Comparison of ENCODE assay signal across 23 mouse cellular contexts in the genomic region with DNA sequence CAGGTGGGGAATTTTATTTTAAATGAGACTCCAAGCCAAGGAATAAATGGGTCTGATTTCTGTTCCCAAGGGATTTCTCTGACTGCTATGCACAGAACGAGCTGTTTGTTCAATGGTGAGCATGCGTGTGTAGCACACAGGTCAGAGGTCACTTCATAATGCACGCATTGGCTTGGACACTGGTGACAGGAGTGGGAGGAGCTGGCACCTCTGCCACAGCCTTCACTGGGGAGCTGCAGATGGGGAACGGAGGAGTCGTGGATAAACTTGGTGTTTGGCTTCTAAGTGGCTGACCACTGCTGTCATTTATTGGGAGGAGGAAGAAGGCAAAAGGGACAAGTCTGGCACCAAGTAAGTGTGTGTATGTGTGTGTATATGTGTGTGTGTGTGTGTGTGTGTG.
DNase-seq lines count a peak whose midpoint lies in the region; ATAC-seq and TF ChIP-seq lines count a peak whose summit lies in the region.
"Had no signal": no experiment of that assay in that cellular context is flagged by ENCODE, and none has a peak within 500 bp of the region (broad histone marks: within the 10 kb centered on the region; RNA-seq: fewer than 3 reads in every experiment).

No protein-coding gene starts in this region.

- H3K4me1 ChIP-seq in forebrain, embryonic 10.5 days = peaks cover 35% of the 10 kb centered on the region
- no peaks in the 10 kb centered on the region for H3K4me1 ChIP-seq in forebrain, embryonic 15.5 days
- H3K4me1 ChIP-seq in liver, postnatal 0 days (ENCODE audit: insufficient read depth) = peaks cover 4% of the 10 kb centered on the region
- H3K4me1 ChIP-seq in liver, embryonic 12.5 days = no peaks in the 10 kb centered on the region
- H3K4me1 ChIP-seq in embryonic fibroblast, embryonic 13.5 days (ENCODE audit: control insufficient read depth, insufficient read depth, low read length) = no peaks in the 10 kb centered on the region
- peaks cover 22% of the 10 kb centered on the region for H3K4me1 ChIP-seq in limb, embryonic 15.5 days

- no peak for TF ChIP-seq POLR2A in embryonic fibroblast, embryonic 13.5 days (IDR thresholded peaks at IDR 0.05; ENCODE audit: low read depth, low read length)

- H3K9me3 ChIP-seq in forebrain, embryonic 10.5 days = no peaks in the 10 kb centered on the region
- H3K9me3 ChIP-seq in forebrain, embryonic 15.5 days = no peaks in the 10 kb centered on the region
- H3K9me3 ChIP-seq in liver, postnatal 0 days (ENCODE audit: low read length) = no peaks in the 10 kb centered on the region
- H3K9me3 ChIP-seq in liver, embryonic 12.5 days (replicated peaks) = no peaks in the 10 kb centered on the region
- H3K9me3 ChIP-seq in limb, embryonic 15.5 days = no peaks in the 10 kb centered on the region
- H3K9me3 ChIP-seq: hindbrain, embryonic 12.5 days; midbrain, embryonic 10.5 days; stomach, embryonic 15.5 days had no signal

- whole genome bisulfite sequencing in forebrain, embryonic 10.5 days = 74% methylated on average over 5 of the region's 5 CpGs
- WGBS in forebrain, embryonic 15.5 days = 73% methylated on average over 5 of the region's 5 CpGs
- WGBS in liver, postnatal 0 days (ENCODE audit: insufficient replicate concordance) = 50% methylated on average over 5 of the region's 5 CpGs
- 59% methylated on average over 5 of the region's 5 CpGs for WGBS in liver, embryonic 12.5 days (ENCODE audit: insufficient replicate concordance)
- 28% methylated on average over 5 of the region's 5 CpGs for WGBS in limb, embryonic 15.5 days

- H3K9ac ChIP-seq in forebrain, embryonic 15.5 days (replicated peaks) = no peak overlapping the region
- no peak overlapping the region for H3K9ac ChIP-seq in liver, postnatal 0 days (replicated peaks)
- no peak overlapping the region for H3K9ac ChIP-seq in liver, embryonic 12.5 days
- no peak overlapping the region for H3K9ac ChIP-seq in limb, embryonic 15.5 days
- H3K9ac ChIP-seq: forebrain, postnatal 0 days; hindbrain, embryonic 12.5 days; stomach, embryonic 15.5 days had no signal

- no peak overlapping the region for H3K4me2 ChIP-seq in forebrain, embryonic 15.5 days (replicated peaks)
- H3K4me2 ChIP-seq in liver, postnatal 0 days (ENCODE audit: low read depth, low read length) = peak overlapping the region; percentile 13
- H3K4me2 ChIP-seq in liver, embryonic 12.5 days = no peak overlapping the region
- no peak overlapping the region for H3K4me2 ChIP-seq in limb, embryonic 15.5 days
- H3K4me2 ChIP-seq: hindbrain, embryonic 12.5 days; stomach, embryonic 15.5 days had no signal

- peak overlapping the region; percentile 25; the same call in 1 of the 2 replicates for H3K27ac ChIP-seq in forebrain, embryonic 10.5 days
- H3K27ac ChIP-seq in forebrain, embryonic 15.5 days (replicated peaks) = no peak overlapping the region
- H3K27ac ChIP-seq in liver, postnatal 0 days (ENCODE audit: low read depth) = no peak overlapping the region
- no peak overlapping the region for H3K27ac ChIP-seq in liver, embryonic 12.5 days
- H3K27ac ChIP-seq in embryonic fibroblast, embryonic 13.5 days (ENCODE audit: insufficient read depth, low read length) = peak overlapping the region; percentile 61; the same call in 1 of the 2 replicates
- no peak overlapping the region for H3K27ac ChIP-seq in limb, embryonic 15.5 days
- H3K27ac ChIP-seq: gastrocnemius, adult 2 months; hindbrain, embryonic 12.5 days; midbrain, embryonic 10.5 days; stomach, embryonic 15.5 days had no signal

- no peak for ATAC-seq in forebrain, embryonic 15.5 days (replicated peaks)
- ATAC-seq in liver, postnatal 0 days = peak; percentile 78; the same call in 1 of the 2 replicates
- no peak for ATAC-seq in liver, embryonic 12.5 days
- ATAC-seq in limb, embryonic 15.5 days (ENCODE audit: insufficient number of reproducible peaks, low FRiP score, low TSS enrichment, low read depth) = peak; percentile 40; the same call in 1 of the 2 replicates
- ATAC-seq: CD4-positive, CD25-positive, alpha-beta regulatory T cell, adult 4 months; forebrain, postnatal 0 days; Patski had no signal

- H3K4me3 ChIP-seq in forebrain, embryonic 10.5 days = no peak overlapping the region
- no peak overlapping the region for H3K4me3 ChIP-seq in forebrain, embryonic 15.5 days
- H3K4me3 ChIP-seq in liver, postnatal 0 days (ENCODE audit: low read depth, low read length) = no peak overlapping the region
- no peak overlapping the region for H3K4me3 ChIP-seq in liver, embryonic 12.5 days
- no peak overlapping the region for H3K4me3 ChIP-seq in embryonic fibroblast, embryonic 13.5 days (ENCODE audit: insufficient read depth, low read length)
- H3K4me3 ChIP-seq in limb, embryonic 15.5 days = no peak overlapping the region
- H3K4me3 ChIP-seq: gastrocnemius, adult 2 months; hindbrain, embryonic 12.5 days; midbrain, embryonic 10.5 days; stomach, embryonic 15.5 days had no signal

- DNase-seq in forebrain, embryonic 10.5 days (ENCODE audit: extremely low spot score, low spot score) = no peak
- DNase-seq in liver, postnatal 0 days = peak; percentile 39
- DNase-seq in gastrocnemius, postnatal 25 days = no peak
- DNase-seq in right cerebral cortex, adult 2 months (ENCODE audit: low spot score in 2 of 2) = no peak
- DNase-seq: adrenal gland, postnatal 14 days; cerebellum, postnatal 10 days; forebrain, postnatal 0 days; gastrocnemius, adult 2 months; kidney, adult 8-10 months; left cerebral cortex, postnatal 4 days; lung, adult 2 months; lung, postnatal 4 days; spleen, adult 18-20 months; thymus, adult 2 months had no signal

- no peak for TF ChIP-seq EP300 in liver, postnatal 0 days (IDR thresholded peaks at IDR 0.05; ENCODE audit: low read depth)

- no peak for TF ChIP-seq CTCF in liver, postnatal 0 days (IDR thresholded peaks at IDR 0.05; ENCODE audit: low read depth)
- no peak for TF ChIP-seq CTCF in embryonic fibroblast, embryonic 13.5 days (IDR thresholded peaks at IDR 0.05; ENCODE audit: borderline replicate concordance, insufficient read depth, low read length)

- peaks cover 22% of the 10 kb centered on the region for H3K27me3 ChIP-seq in forebrain, embryonic 10.5 days (ENCODE audit: poor library complexity, severe bottlenecking)
- no peaks in the 10 kb centered on the region for H3K27me3 ChIP-seq in forebrain, embryonic 15.5 days
- H3K27me3 ChIP-seq in liver, postnatal 0 days (ENCODE audit: insufficient read depth, low read length) = no peaks in the 10 kb centered on the region
- H3K27me3 ChIP-seq in liver, embryonic 12.5 days (replicated peaks) = no peaks in the 10 kb centered on the region
- no peaks in the 10 kb centered on the region for H3K27me3 ChIP-seq in limb, embryonic 15.5 days
- H3K27me3 ChIP-seq: hindbrain, embryonic 12.5 days; Patski; stomach, embryonic 15.5 days had no signal

- no peaks in the 10 kb centered on the region for H3K36me3 ChIP-seq in forebrain, embryonic 10.5 days (replicated peaks)
- no peaks in the 10 kb centered on the region for H3K36me3 ChIP-seq in forebrain, embryonic 15.5 days
- no peaks in the 10 kb centered on the region for H3K36me3 ChIP-seq in liver, postnatal 0 days (replicated peaks; ENCODE audit: insufficient read depth, low read length)
- H3K36me3 ChIP-seq in liver, embryonic 12.5 days = no peaks in the 10 kb centered on the region
- H3K36me3 ChIP-seq in limb, embryonic 15.5 days = no peaks in the 10 kb centered on the region
- H3K36me3 ChIP-seq: hindbrain, embryonic 12.5 days; midbrain, embryonic 10.5 days; stomach, embryonic 15.5 days had no signal

Comparison
In these comparisons a context has a peak if more than half of its experiments do, and no peak if none do; other contexts are left out.
1. H3K27ac ChIP-seq: peak in forebrain, embryonic 10.5 days (single experiment) and embryonic fibroblast, embryonic 13.5 days (single experiment); none in forebrain, embryonic 15.5 days (single experiment), liver, postnatal 0 days (single experiment), liver, embryonic 12.5 days (single experiment) and limb, embryonic 15.5 days (single experiment).
2. ATAC-seq: peak in liver, postnatal 0 days (single experiment) and limb, embryonic 15.5 days (single experiment); none in forebrain, embryonic 15.5 days (single experiment) and liver, embryonic 12.5 days (single experiment).